In the genomic region with DNA sequence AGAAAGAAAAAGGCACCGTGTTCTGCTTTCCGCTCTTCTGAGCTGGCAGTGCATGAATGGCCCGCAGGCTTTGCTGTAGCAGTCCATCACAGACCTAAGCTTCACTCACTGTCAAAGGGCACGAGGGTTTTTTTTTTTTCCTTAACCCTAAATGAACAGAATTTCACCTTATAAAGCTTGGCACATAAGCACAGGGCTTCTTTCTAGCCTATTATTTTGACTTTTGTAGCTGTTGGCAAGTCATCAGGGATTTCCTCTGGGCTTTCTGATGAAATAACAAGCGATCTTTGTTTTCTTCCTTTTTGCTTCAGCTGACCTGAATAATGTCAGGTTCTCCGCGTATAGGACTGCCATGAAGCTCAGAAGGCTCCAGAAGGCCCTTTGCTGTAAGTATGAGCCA, we compare ENCODE assay signal across 21 mouse cellular contexts.
DNase-seq lines count a peak whose midpoint lies in the region; ATAC-seq and TF ChIP-seq lines count a peak whose summit lies in the region.
"Had no signal": no experiment of that assay in that cellular context is flagged by ENCODE, and none has a peak within 500 bp of the region (broad histone marks: within the 10 kb centered on the region; RNA-seq: fewer than 3 reads in every experiment).

No protein-coding gene starts in this region.

- H3K4me3 ChIP-seq in forebrain, embryonic 14.5 days (ENCODE audit: low read depth, low read length), result no peak overlapping the region
- H3K4me3 ChIP-seq in forebrain, embryonic 15.5 days, result no peak overlapping the region
- H3K4me3 ChIP-seq in layer of hippocampus, adult 2 months, result no peak overlapping the region
- H3K4me3 ChIP-seq: embryonic facial prominence, embryonic 15.5 days; erythroblast, embryonic 14.5 days; forebrain, embryonic 10.5 days; gastrocnemius, adult 2 months; heart, embryonic 12.5 days; hindbrain, embryonic 10.5 days; intestine, embryonic 15.5 days had no signal

- H3K9me3 ChIP-seq in forebrain, embryonic 14.5 days (replicated peaks; ENCODE audit: control insufficient read depth, low read length), result no peaks in the 10 kb centered on the region
- no peaks in the 10 kb centered on the region for H3K9me3 ChIP-seq in forebrain, embryonic 15.5 days
- H3K9me3 ChIP-seq: embryonic facial prominence, embryonic 15.5 days; forebrain, embryonic 10.5 days; heart, embryonic 12.5 days; hindbrain, embryonic 10.5 days; intestine, embryonic 15.5 days had no signal

- no peak for TF ChIP-seq POLR2A in brain, embryonic 14.5 days (IDR thresholded peaks at IDR 0.05; ENCODE audit: borderline replicate concordance, extremely low read depth, insufficient read depth, insufficient read length, poor library complexity, severe bottlenecking)

- DNase-seq in forebrain, embryonic 14.5 days (ENCODE audit: low spot score), result peak; percentile 22
- DNase-seq in layer of hippocampus, adult 2 months (ENCODE audit: low spot score in 2 of 2), result no peak
- DNase-seq in layer of hippocampus, adult 8-10 months (ENCODE audit: low spot score in 2 of 2), result no peak
- DNase-seq in brain, embryonic 14.5 days (ENCODE audit: low read depth), result peak; percentile 63
- DNase-seq in retina, postnatal 1 day, result peak; percentile 14
- DNase-seq: adrenal gland, postnatal 25 days; cerebellum, adult 11 months; cerebellum, adult 8-10 months; cerebellum, postnatal 36 days; gastrocnemius, adult 2 months; gastrocnemius, postnatal 25 days had no signal

- no peaks in the 10 kb centered on the region for H3K36me3 ChIP-seq in forebrain, embryonic 14.5 days (ENCODE audit: control insufficient read depth, insufficient read depth, low read length)
- no peaks in the 10 kb centered on the region for H3K36me3 ChIP-seq in forebrain, embryonic 15.5 days
- H3K36me3 ChIP-seq: embryonic facial prominence, embryonic 15.5 days; forebrain, embryonic 10.5 days; heart, embryonic 12.5 days; hindbrain, embryonic 10.5 days; intestine, embryonic 15.5 days had no signal

- H3K27me3 ChIP-seq in forebrain, embryonic 14.5 days (replicated peaks; ENCODE audit: control insufficient read depth, insufficient read depth, low read length), result no peaks in the 10 kb centered on the region
- H3K27me3 ChIP-seq in forebrain, embryonic 15.5 days, result no peaks in the 10 kb centered on the region
- H3K27me3 ChIP-seq: CH12.LX; embryonic facial prominence, embryonic 15.5 days; heart, embryonic 12.5 days; intestine, embryonic 15.5 days had no signal

- no peak overlapping the region for H3K4me2 ChIP-seq in forebrain, embryonic 14.5 days (ENCODE audit: low read length)
- H3K4me2 ChIP-seq in forebrain, embryonic 15.5 days (replicated peaks), result no peak overlapping the region
- H3K4me2 ChIP-seq: embryonic facial prominence, embryonic 15.5 days; heart, embryonic 12.5 days; intestine, embryonic 15.5 days had no signal

- no peak overlapping the region for H3K27ac ChIP-seq in forebrain, embryonic 14.5 days (ENCODE audit: low read depth, low read length)
- no peak overlapping the region for H3K27ac ChIP-seq in forebrain, embryonic 15.5 days (replicated peaks)
- H3K27ac ChIP-seq in layer of hippocampus, adult 2 months, result peak overlapping the region; percentile 43; the same call in 1 of the 2 replicates
- H3K27ac ChIP-seq: embryonic facial prominence, embryonic 15.5 days; forebrain, embryonic 10.5 days; gastrocnemius, adult 2 months; hindbrain, embryonic 10.5 days; intestine, embryonic 15.5 days had no signal

- no peak for TF ChIP-seq CTCF in layer of hippocampus, adult 2 months (conservative IDR thresholded peaks at IDR 0.05)
- TF ChIP-seq CTCF in brain, embryonic 14.5 days (IDR thresholded peaks at IDR 0.05; ENCODE audit: borderline replicate concordance, extremely low read depth, insufficient read depth, insufficient read length), result no peak

- 45% methylated on average over 7 of the region's 7 CpGs for WGBS in forebrain, embryonic 14.5 days
- WGBS in forebrain, embryonic 15.5 days, result 29% methylated on average over 7 of the region's 7 CpGs

- no peak overlapping the region for H3K9ac ChIP-seq in forebrain, embryonic 14.5 days (ENCODE audit: low read length)
- H3K9ac ChIP-seq in forebrain, embryonic 15.5 days (replicated peaks), result no peak overlapping the region
- H3K9ac ChIP-seq: embryonic facial prominence, embryonic 15.5 days; heart, embryonic 12.5 days; intestine, embryonic 15.5 days had no signal

- no peak for ATAC-seq in forebrain, embryonic 14.5 days
- ATAC-seq in forebrain, embryonic 15.5 days (replicated peaks), result no peak
- ATAC-seq: activated CD4-positive, CD25-positive, alpha-beta regulatory T cell, adult 4 months; intestine, embryonic 15.5 days; Patski had no signal

- H3K4me1 ChIP-seq in forebrain, embryonic 14.5 days (ENCODE audit: control insufficient read depth, insufficient read depth, low read length), result no peaks in the 10 kb centered on the region
- H3K4me1 ChIP-seq in forebrain, embryonic 15.5 days, result no peaks in the 10 kb centered on the region
- H3K4me1 ChIP-seq: embryonic facial prominence, embryonic 15.5 days; heart, embryonic 12.5 days; hindbrain, embryonic 10.5 days; intestine, embryonic 15.5 days had no signal

Comparison
In these comparisons a context has a peak if more than half of its experiments do, and no peak if none do; other contexts are left out.
1. DNase-seq: peak in forebrain, embryonic 14.5 days (single experiment), brain, embryonic 14.5 days (single experiment) and retina, postnatal 1 day (single experiment); none in layer of hippocampus, adult 2 months (0 of 2) and layer of hippocampus, adult 8-10 months (0 of 2).